Mouse (Mus musculus): ENCODE results near the gene Tfdp2. TPM values are rescaled to one million over a fixed set of nuclear protein-coding genes. Genes with fewer than 3 reads are reported as not detected.
"Not testable (repeated sequence)": the region's sequence is repeated elsewhere in the genome, so short reads cannot be mapped to it uniquely, and the experiment has no call there.

Gene Tfdp2
- polyA plus RNA-seq, 1 experiment from 2014 or later = 4.2 TPM

GRCm38 (mm10) chr9:96308816-96309215 lies 112.7 kb downstream of the Tfdp2 start:
- no peak overlapping the region for H3K27ac ChIP-seq
- WGBS (ENCODE audit: missing documents) = 84% methylated on average over 3 of the region's 3 CpGs
- no peaks in the 10 kb centered on the region for H3K79me2 ChIP-seq (ENCODE audit: inconsistent target)
- H3K4me3 ChIP-seq (ENCODE audit: inconsistent target) = no peak overlapping the region
- H3K36me3 ChIP-seq (ENCODE audit: inconsistent target) = no peaks in the 10 kb centered on the region

- Histone ChIP-seq H3K4me3 (ENCODE audit: inconsistent target) (no peak overlapping the region), H3K27ac (no peak overlapping the region), H3K36me3 (ENCODE audit: inconsistent target) (no peaks in the 10 kb centered on the region), H3K79me2 (ENCODE audit: inconsistent target) (no peaks in the 10 kb centered on the region)
- WGBS (ENCODE audit: missing documents) = 93% methylated on average over 3 of the region's 3 CpGs
Observed at GRCm38 (mm10) chr9:96312074-96312473, 116.0 kb downstream of the Tfdp2 start.

- Histone ChIP-seq H3K36me3 (ENCODE audit: inconsistent target) (no peaks in the 10 kb centered on the region), H3K4me3 (ENCODE audit: inconsistent target) (no peak overlapping the region), H3K79me2 (ENCODE audit: inconsistent target) (no peaks in the 10 kb centered on the region), H3K27ac (no peak overlapping the region)
- 97% methylated on average over 5 of the region's 5 CpGs for WGBS (ENCODE audit: missing documents)
Observed at GRCm38 (mm10) chr9:96319333-96319732, 123.3 kb downstream of the Tfdp2 start.

- Histone ChIP-seq H3K4me3 (ENCODE audit: inconsistent target) (no peak overlapping the region), H3K79me2 (ENCODE audit: inconsistent target) (no peaks in the 10 kb centered on the region), H3K27ac (no peak overlapping the region), H3K36me3 (ENCODE audit: inconsistent target) (no peaks in the 10 kb centered on the region)
- 91% methylated on average over 6 of the region's 6 CpGs for WGBS (ENCODE audit: missing documents)
Observed at GRCm38 (mm10) chr9:96320551-96320980, 124.5 kb downstream of the Tfdp2 start.

- 94% methylated on average over 15 of the region's 15 CpGs for WGBS (ENCODE audit: missing documents)
- H3K27ac ChIP-seq = no peak overlapping the region
- H3K36me3 ChIP-seq (ENCODE audit: inconsistent target) = no peaks in the 10 kb centered on the region
- H3K79me2 ChIP-seq (ENCODE audit: inconsistent target) = no peaks in the 10 kb centered on the region
- H3K4me3 ChIP-seq (ENCODE audit: inconsistent target) = no peak overlapping the region
Observed at GRCm38 (mm10) chr9:96322411-96323152, 126.5 kb downstream of the Tfdp2 start.

GRCm38 (mm10) chr9:96324502-96324901 lies 128.4 kb downstream of the Tfdp2 start:
- WGBS (ENCODE audit: missing documents) = 85% methylated on average over 4 of the region's 4 CpGs
- H3K36me3 ChIP-seq (ENCODE audit: inconsistent target) = no peaks in the 10 kb centered on the region
- no peak overlapping the region for H3K4me3 ChIP-seq (ENCODE audit: inconsistent target)
- H3K27ac ChIP-seq = no peak overlapping the region
- no peaks in the 10 kb centered on the region for H3K79me2 ChIP-seq (ENCODE audit: inconsistent target)

- Histone ChIP-seq H3K4me3 (ENCODE audit: inconsistent target) (no peak overlapping the region), H3K79me2 (ENCODE audit: inconsistent target) (no peaks in the 10 kb centered on the region), H3K36me3 (ENCODE audit: inconsistent target) (peaks cover 7% of the 10 kb centered on the region; the same call in 1 of the 2 replicates), H3K27ac (no peak overlapping the region)
- WGBS (ENCODE audit: missing documents) = 47% methylated on average over 6 of the region's 6 CpGs
Observed at GRCm38 (mm10) chr9:96326496-96326923, 130.4 kb downstream of the Tfdp2 start.

GRCm38 (mm10) chr9:96328226-96328625 lies 132.2 kb downstream of the Tfdp2 start:
- 85% methylated on average over 4 of the region's 4 CpGs for whole genome bisulfite sequencing (ENCODE audit: missing documents)
- no peaks in the 10 kb centered on the region for H3K79me2 ChIP-seq (ENCODE audit: inconsistent target)
- no peak overlapping the region for H3K4me3 ChIP-seq (ENCODE audit: inconsistent target)

GRCm38 (mm10) chr9:96331146-96331545 lies 135.1 kb downstream of the Tfdp2 start:
- H3K36me3 ChIP-seq (ENCODE audit: inconsistent target) = peaks cover 49% of the 10 kb centered on the region
- 96% methylated on average over 5 of the region's 5 CpGs for WGBS (ENCODE audit: missing documents)

More at GRCm38 (mm10) chr9:96328226-96328625, 132.2 kb downstream of the Tfdp2 start:
- no peak overlapping the region for H3K27ac ChIP-seq
- peaks cover 20% of the 10 kb centered on the region for H3K36me3 ChIP-seq (ENCODE audit: inconsistent target)

GRCm38 (mm10) chr9:96345750-96346149 lies 149.7 kb downstream of the Tfdp2 start:
- no peak overlapping the region for H3K4me3 ChIP-seq (ENCODE audit: inconsistent target)
- peaks cover 55% of the 10 kb centered on the region for H3K36me3 ChIP-seq (ENCODE audit: inconsistent target)
- no peak overlapping the region for H3K27ac ChIP-seq
- H3K79me2 ChIP-seq (ENCODE audit: inconsistent target) = peaks cover 70% of the 10 kb centered on the region
- 98% methylated on average over 3 of the region's 3 CpGs for WGBS (ENCODE audit: missing documents)

More at GRCm38 (mm10) chr9:96331146-96331545, 135.1 kb downstream of the Tfdp2 start:
- H3K4me3 ChIP-seq (ENCODE audit: inconsistent target) = no peak overlapping the region
- no peaks in the 10 kb centered on the region for H3K79me2 ChIP-seq (ENCODE audit: inconsistent target)
- no peak overlapping the region for H3K27ac ChIP-seq

GRCm38 (mm10) chr9:96348885-96349284 lies 152.8 kb downstream of the Tfdp2 start:
- Histone ChIP-seq H3K79me2 (ENCODE audit: inconsistent target) (peaks cover 98% of the 10 kb centered on the region), H3K36me3 (ENCODE audit: inconsistent target) (peaks cover 34% of the 10 kb centered on the region), H3K27ac (no peak overlapping the region), H3K4me3 (ENCODE audit: inconsistent target) (no peak overlapping the region)
- 95% methylated on average over 5 of the region's 5 CpGs for WGBS (ENCODE audit: missing documents)

GRCm38 (mm10) chr9:96350010-96350409 lies 153.9 kb downstream of the Tfdp2 start:
- no peak overlapping the region for H3K27ac ChIP-seq
- peaks cover 22% of the 10 kb centered on the region; the same call in 1 of the 2 replicates for H3K36me3 ChIP-seq (ENCODE audit: inconsistent target)

GRCm38 (mm10) chr9:96350476-96350875 lies 154.4 kb downstream of the Tfdp2 start:
- 72% methylated on average over 3 of the region's 3 CpGs for WGBS (ENCODE audit: missing documents)
- H3K4me3 ChIP-seq (ENCODE audit: inconsistent target) = no peak overlapping the region
- H3K27ac ChIP-seq = no peak overlapping the region
- peaks cover 19% of the 10 kb centered on the region; the same call in 1 of the 2 replicates for H3K36me3 ChIP-seq (ENCODE audit: inconsistent target)
- peaks cover 100% of the 10 kb centered on the region for H3K79me2 ChIP-seq (ENCODE audit: inconsistent target)

More at GRCm38 (mm10) chr9:96350010-96350409, 153.9 kb downstream of the Tfdp2 start:
- Histone ChIP-seq H3K79me2 (ENCODE audit: inconsistent target) (peaks cover 100% of the 10 kb centered on the region), H3K4me3 (ENCODE audit: inconsistent target) (no peak overlapping the region)
- 49% methylated on average over 4 of the region's 4 CpGs for WGBS (ENCODE audit: missing documents)

GRCm38 (mm10) chr9:96351771-96352170 lies 155.7 kb downstream of the Tfdp2 start:
- not testable (repeated sequence) for H3K4me3 ChIP-seq (ENCODE audit: inconsistent target); H3K27ac ChIP-seq
- H3K79me2 ChIP-seq (ENCODE audit: inconsistent target) = peaks cover 100% of the 10 kb centered on the region
- H3K36me3 ChIP-seq (ENCODE audit: inconsistent target) = peaks cover 12% of the 10 kb centered on the region; the same call in 1 of the 2 replicates
- WGBS (ENCODE audit: missing documents) = 93% methylated on average over 6 of the region's 6 CpGs

- no peak overlapping the region for H3K4me3 ChIP-seq (ENCODE audit: inconsistent target)
- H3K79me2 ChIP-seq (ENCODE audit: inconsistent target) = peaks cover 100% of the 10 kb centered on the region
- H3K27ac ChIP-seq = no peak overlapping the region
- WGBS (ENCODE audit: missing documents) = 98% methylated on average over 12 of the region's 12 CpGs
- peaks cover 12% of the 10 kb centered on the region; the same call in 1 of the 2 replicates for H3K36me3 ChIP-seq (ENCODE audit: inconsistent target)
Observed at GRCm38 (mm10) chr9:96353121-96353769, 157.2 kb downstream of the Tfdp2 start.

Measured in macrophage (primary cell).